Mouse (Mus musculus) intestine, embryonic 16.5 days (tissue): ENCODE results near the gene Pikfyve. TPM values are rescaled to one million over a fixed set of nuclear protein-coding genes. Genes with fewer than 3 reads are reported as not detected.

ENCODE experiments used
- ATAC-seq: fragments of 200-750 bp; cut with Nextera tagmentation; 2 replicates; pipeline ENCODE4 v1.8.0; 2017; ENCODE audit warnings: moderate TSS enrichment, moderate library complexity
- H3K27ac ChIP-seq: fragments of 300-500 bp; sonication (generic); 2 replicates; pipeline ENCODE4 v1.5.1; 2014; ENCODE audit warnings: mild to moderate bottlenecking, low read length
- H3K27me3 ChIP-seq: fragments of 300-500 bp; sonication (generic); replicated peaks from 2 replicates; pipeline ENCODE4 v1.6.1; 2014; ENCODE audit warnings: low read length, control low read depth, mixed read lengths; ENCODE audit not compliant: control insufficient read depth, insufficient read depth
- H3K36me3 ChIP-seq: fragments of 300-500 bp; sonication (generic); 2 replicates; pipeline ENCODE4 v1.6.1; 2014; ENCODE audit warnings: low read length, control low read depth; ENCODE audit not compliant: control insufficient read depth, insufficient read depth
- H3K4me1 ChIP-seq: fragments of 300-500 bp; sonication (generic); 2 replicates; pipeline ENCODE4 v1.6.1; 2014; ENCODE audit warnings: low read length, control low read depth, mixed read lengths; ENCODE audit not compliant: control insufficient read depth, insufficient read depth
- H3K4me2 ChIP-seq: fragments of 300-500 bp; sonication (generic); 2 replicates; pipeline ENCODE4 v1.6.1; 2014; ENCODE audit warnings: low read depth, low read length, control low read depth
- H3K4me3 ChIP-seq: fragments of 300-500 bp; sonication (generic); 2 replicates; pipeline ENCODE4 v1.5.1; 2014; ENCODE audit warnings: mild to moderate bottlenecking, low read length
- H3K9ac ChIP-seq: fragments of 300-500 bp; sonication (generic); 2 replicates; pipeline ENCODE4 v1.6.1; 2014; ENCODE audit warnings: low read depth, low read length
- H3K9me3 ChIP-seq: fragments of 300-500 bp; sonication (generic); 2 replicates; pipeline ENCODE4 v1.6.1; 2016; ENCODE audit warnings: low read length, control low read depth; ENCODE audit not compliant: control insufficient read depth
- WGBS: fragments of 180-500 bp; shearing (Covaris S2); extraction: QIAGEN DNeasy Blood & Tissue Kit; methylation state at CpG from one replicate; pipeline ENCODE4 v1.1.7; 2014; 5-methylcytosine and 5-hydroxymethylcytosine counted together
- polyA plus RNA-seq: library from polyadenylated mRNA; unstranded; fragments of >200 nt; fragmentation: Nextera tagmentation; extraction: Ambion mirVana; gene quantifications from 2 replicates; pipeline ENCODE4 v1.2.1, GENCODE M21; 2015

Gene Pikfyve
- polyA plus RNA-seq, 1 experiment from 2014 or later: 6.2 TPM

DNA sequence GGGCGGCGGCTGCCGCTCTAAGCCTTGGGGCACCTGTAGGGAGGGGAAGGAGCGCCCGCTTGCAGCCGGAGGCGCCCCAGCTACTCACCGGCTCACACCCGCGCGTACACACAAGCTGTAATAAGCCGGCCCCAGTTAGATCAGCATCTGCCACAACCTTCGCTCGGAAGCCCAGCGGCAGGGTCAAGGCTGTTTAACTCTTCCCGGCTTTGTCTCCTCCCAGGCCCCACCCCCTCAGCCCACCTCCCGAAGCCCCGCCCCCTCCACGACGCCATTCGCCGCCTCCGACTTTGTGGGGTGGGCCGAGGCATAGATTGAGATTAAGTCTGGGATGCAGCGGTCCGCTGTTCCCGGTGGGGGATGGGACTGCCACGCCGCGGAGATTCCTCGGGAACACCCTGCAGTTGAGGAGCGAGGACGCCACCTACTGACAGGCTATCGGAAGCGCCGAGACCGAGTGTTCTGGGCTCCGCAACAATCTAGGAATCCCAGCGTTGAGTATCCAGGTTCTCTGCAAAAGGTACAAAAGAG, 7.5 kb upstream of the Pikfyve start:
- peaks cover 10% of the 10 kb centered on the region for H3K4me1 ChIP-seq
- no peaks in the 10 kb centered on the region for H3K27me3 ChIP-seq
- H3K27ac ChIP-seq: peak overlapping the region; percentile 99
- H3K9ac ChIP-seq: peak overlapping the region; percentile 84
- under 1% methylated on average over 39 of the region's 39 CpGs for WGBS
- ATAC-seq: peak; percentile 89
- H3K9me3 ChIP-seq: no peaks in the 10 kb centered on the region
- peak overlapping the region; percentile 80 for H3K4me3 ChIP-seq
- 0 out of 2 replicates have a peak, but pooled peaks cover 3% of the 10 kb centered on the region for H3K36me3 ChIP-seq
- H3K4me2 ChIP-seq: peak overlapping the region; percentile 74

DNA sequence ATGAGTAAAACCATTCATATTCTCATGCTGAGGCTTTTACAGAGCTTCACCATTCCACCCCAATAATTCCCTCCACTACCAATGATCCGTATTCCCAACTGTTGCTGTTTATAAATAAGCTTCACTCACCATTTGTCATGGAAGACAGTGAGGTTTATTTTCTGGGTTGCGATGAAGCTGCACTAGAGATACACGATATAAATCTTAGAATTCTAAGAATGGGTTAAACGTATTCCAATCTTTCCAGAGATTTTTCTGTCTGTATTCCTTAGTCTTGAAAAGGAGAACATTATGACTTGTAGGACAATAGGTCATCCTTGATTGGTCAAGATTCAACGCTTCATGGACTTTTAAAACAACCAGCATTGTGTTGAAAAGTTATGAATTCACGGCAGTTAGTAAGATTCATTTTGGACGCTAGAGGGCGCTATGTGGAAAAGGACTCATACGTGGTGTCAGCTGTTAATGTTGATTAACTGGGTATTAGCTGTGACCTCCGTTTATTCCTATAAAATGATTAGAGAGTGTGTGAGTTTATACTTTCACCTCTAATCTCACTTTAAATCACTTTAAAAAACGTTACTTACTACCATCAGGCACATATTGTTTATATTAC, 6.7 kb upstream of the Pikfyve start:
- H3K4me3 ChIP-seq: peak overlapping the region; percentile 80
- H3K27ac ChIP-seq: peak overlapping the region; percentile 99
- peak overlapping the region; percentile 84 for H3K9ac ChIP-seq
- ATAC-seq: no peak
- no peaks in the 10 kb centered on the region for H3K27me3 ChIP-seq
- H3K4me2 ChIP-seq: peak overlapping the region; percentile 74
- H3K36me3 ChIP-seq: no peaks in the 10 kb centered on the region
- 2% methylated on average over 11 of the region's 11 CpGs for WGBS
- peaks cover 10% of the 10 kb centered on the region for H3K4me1 ChIP-seq
- H3K9me3 ChIP-seq: no peaks in the 10 kb centered on the region

DNA sequence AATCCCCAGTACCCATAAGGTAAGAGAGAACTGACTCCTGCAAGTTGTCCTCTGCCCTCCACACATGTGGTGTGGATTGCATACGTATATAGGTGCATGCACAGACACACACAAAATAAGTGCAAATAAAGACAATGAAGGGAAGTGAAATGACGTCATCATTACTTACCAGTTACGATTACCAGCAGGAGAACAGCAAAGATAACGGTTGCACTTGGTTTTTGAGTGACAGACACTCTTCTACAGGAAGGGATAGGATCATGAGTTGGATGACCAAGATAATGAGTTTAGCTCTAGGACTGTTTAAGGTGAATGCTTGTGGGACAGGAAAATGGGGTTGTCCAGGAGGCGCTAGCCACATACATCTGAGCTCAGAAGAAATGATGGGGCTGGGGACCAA, 5.0 kb upstream of the Pikfyve start:
- ATAC-seq: no peak
- no peaks in the 10 kb centered on the region for H3K27me3 ChIP-seq
- H3K4me3 ChIP-seq: no peak overlapping the region
- no peak overlapping the region for H3K9ac ChIP-seq
- peaks cover 6% of the 10 kb centered on the region; the same call in 1 of the 2 replicates for H3K4me1 ChIP-seq
- H3K36me3 ChIP-seq: no peaks in the 10 kb centered on the region
- H3K27ac ChIP-seq: no peak overlapping the region
- no peaks in the 10 kb centered on the region for H3K9me3 ChIP-seq
- WGBS: 80% methylated on average over 5 of the region's 5 CpGs
- H3K4me2 ChIP-seq: no peak overlapping the region

DNA sequence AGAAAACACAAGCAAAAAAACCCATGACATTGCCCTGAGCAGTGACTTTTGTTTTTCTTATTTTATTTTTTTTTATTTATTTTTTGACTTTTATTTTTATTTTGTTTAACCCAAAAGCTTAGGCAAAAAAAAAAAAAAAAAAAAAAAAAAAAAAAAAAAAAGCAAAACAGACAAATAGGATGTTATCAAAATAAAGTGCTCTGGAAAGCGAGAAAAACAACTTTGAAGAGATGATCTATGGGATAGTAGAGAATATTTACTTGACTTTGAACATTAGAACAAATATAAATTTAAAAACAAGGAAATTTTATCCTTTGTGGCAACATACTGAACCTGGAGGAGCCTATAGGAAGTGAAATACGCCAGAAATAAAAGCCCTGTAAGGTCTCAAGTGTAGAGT, 2.5 kb upstream of the Pikfyve start:
- Histone ChIP-seq H3K36me3 (no peaks in the 10 kb centered on the region), H3K9me3 (no peaks in the 10 kb centered on the region), H3K4me3 (no peak overlapping the region), H3K4me1 (peaks cover 8% of the 10 kb centered on the region; the same call in 1 of the 2 replicates), H3K27ac (no peak overlapping the region), H3K9ac (no peak overlapping the region), H3K27me3 (no peaks in the 10 kb centered on the region), H3K4me2 (no peak overlapping the region)
- WGBS: 83% methylated on average over 2 of the region's 2 CpGs
- ATAC-seq: no peak

DNA sequence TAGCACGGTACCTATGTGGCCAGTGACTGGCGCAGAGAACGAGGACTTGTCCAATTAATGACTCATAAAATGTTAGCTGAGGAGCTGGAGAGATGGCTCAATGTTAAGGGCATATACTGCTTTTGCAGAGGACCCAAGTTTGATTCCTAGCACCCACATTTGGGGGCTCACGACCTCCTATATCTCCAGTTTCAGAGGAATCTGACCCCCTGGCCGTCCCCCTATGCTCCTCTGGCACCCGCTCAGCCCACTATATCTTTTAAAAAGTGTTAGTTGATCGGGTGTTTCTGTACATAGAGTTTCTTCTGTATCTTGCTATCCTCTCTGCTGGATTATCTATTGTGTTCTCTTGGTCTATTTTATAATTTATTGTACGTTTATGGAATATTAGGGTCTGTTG, 1.5 kb upstream of the Pikfyve start:
- no peak for ATAC-seq
- Histone ChIP-seq H3K9me3 (no peaks in the 10 kb centered on the region), H3K4me3 (no peak overlapping the region), H3K36me3 (no peaks in the 10 kb centered on the region), H3K27ac (no peak overlapping the region), H3K4me1 (peaks cover 8% of the 10 kb centered on the region; the same call in 1 of the 2 replicates), H3K9ac (no peak overlapping the region), H3K27me3 (no peaks in the 10 kb centered on the region), H3K4me2 (no peak overlapping the region)
- WGBS: 88% methylated on average over 8 of the region's 8 CpGs

DNA sequence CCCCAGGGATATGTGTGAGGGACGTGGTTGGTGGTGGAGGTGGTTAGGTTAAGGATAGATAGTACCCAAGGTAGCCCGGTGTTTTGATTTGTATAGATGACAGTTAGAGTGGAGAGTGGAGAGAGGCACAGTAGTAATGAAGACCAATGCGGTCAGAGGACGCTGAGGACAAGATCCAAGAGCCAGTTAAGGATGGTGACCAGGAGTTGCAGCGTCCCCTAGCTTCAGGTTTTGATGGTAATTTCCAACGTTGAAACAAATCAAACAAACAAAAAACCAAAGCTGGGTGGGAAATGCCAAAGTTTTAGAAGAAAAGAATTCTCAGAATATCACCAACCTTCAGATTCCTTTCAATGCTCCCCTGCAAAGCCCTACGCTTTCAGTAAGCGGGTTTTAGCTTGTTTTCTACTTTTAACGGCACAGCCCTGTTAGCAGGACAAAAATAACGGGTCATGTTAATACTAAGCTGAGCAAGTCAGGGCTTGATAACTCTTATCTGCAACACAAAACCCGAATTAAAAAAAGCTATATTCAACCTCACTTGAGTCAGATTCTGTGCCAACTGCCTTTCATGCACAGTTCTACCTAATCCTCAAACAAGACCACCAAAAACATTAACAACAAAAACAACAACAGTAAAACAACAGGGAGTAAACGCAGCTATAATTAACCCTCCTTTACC, 818 bp upstream of the Pikfyve start:
- H3K36me3 ChIP-seq: no peaks in the 10 kb centered on the region
- no peak for ATAC-seq
- 29% methylated on average over 12 of the region's 12 CpGs for WGBS
- H3K4me1 ChIP-seq: peaks cover 8% of the 10 kb centered on the region; the same call in 1 of the 2 replicates
- peak overlapping the region; percentile 80 for H3K4me2 ChIP-seq
- no peaks in the 10 kb centered on the region for H3K9me3 ChIP-seq
- H3K9ac ChIP-seq: peak overlapping the region; percentile 68
- H3K27ac ChIP-seq: peak overlapping the region; percentile 59; the same call in 1 of the 2 replicates
- H3K4me3 ChIP-seq: peak overlapping the region; percentile 88
- no peaks in the 10 kb centered on the region for H3K27me3 ChIP-seq

DNA sequence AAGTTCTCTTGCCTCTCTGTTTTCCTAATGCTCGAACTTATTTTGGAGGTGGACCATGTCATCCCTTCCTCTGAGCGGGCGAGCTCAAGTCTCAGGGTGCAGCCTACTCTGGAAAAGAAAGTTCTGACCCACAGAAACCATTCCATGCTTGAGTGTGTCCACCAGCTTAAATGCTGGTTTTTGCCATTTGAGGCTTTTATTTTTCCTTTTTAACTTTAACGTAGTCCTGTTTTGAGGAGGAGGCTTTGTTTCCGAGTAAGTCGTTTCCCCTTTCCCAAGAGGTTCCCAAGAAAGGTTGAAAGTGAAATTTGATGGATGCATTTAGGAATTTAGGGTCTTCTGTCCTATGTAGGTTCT, 569 bp downstream of the Pikfyve start:
- Histone ChIP-seq H3K27me3 (no peaks in the 10 kb centered on the region), H3K4me1 (peaks cover 8% of the 10 kb centered on the region; the same call in 1 of the 2 replicates), H3K9ac (peak overlapping the region; percentile 87), H3K4me3 (peak overlapping the region; percentile 88), H3K9me3 (no peaks in the 10 kb centered on the region), H3K4me2 (peak overlapping the region; percentile 86), H3K27ac (peak overlapping the region; percentile 75), H3K36me3 (no peaks in the 10 kb centered on the region)
- no peak; the same call in 1 of the 2 replicates for ATAC-seq
- 0% methylated on average over 6 of the region's 6 CpGs for WGBS

DNA sequence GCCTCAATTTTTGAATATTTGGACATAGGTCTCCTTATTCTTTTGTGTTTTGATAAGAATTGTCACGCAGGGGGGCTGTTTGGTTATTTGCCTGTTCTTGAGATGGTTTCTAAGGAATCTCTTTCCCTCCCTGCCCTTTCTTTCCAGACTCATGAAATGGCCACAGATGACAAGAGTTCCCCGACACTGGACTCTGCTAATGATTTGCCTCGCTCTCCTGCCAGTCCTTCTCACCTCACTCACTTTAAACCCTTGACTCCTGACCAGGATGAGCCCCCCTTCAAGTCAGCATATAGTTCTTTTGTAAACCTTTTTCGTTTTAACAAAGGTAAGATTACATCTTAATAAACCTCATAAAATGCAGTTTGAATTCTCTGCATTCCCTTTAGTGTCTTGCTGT, 3.7 kb downstream of the Pikfyve start:
- Histone ChIP-seq H3K4me1 (peaks cover 8% of the 10 kb centered on the region; the same call in 1 of the 2 replicates), H3K4me3 (no peak overlapping the region), H3K27ac (no peak overlapping the region), H3K9me3 (no peaks in the 10 kb centered on the region), H3K4me2 (no peak overlapping the region), H3K9ac (no peak overlapping the region), H3K27me3 (no peaks in the 10 kb centered on the region), H3K36me3 (0 out of 2 replicates have a peak, but pooled peaks cover 5% of the 10 kb centered on the region)
- 81% methylated on average over 4 of the region's 4 CpGs for whole genome bisulfite sequencing
- no peak for ATAC-seq

DNA sequence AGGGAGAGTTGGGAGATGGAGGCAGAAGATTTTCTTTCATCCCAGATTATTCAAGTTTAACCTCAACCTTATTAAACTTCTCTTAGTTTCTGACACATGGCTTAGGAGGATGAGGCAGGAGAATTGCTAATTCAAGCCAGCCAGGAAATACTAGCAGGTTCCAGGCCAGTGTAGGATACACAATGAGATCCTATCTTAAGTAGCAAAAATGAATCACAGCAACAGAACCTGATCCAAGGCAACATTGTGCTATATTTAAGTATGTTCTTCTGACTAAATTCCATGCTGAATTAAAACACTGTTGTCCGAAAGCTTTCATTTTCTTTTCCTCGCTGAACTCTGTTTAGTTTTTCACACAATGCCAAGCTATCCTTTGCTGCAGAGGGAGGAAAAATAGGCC, 6.7 kb downstream of the Pikfyve start:
- H3K4me3 ChIP-seq: no peak overlapping the region
- no peaks in the 10 kb centered on the region for H3K27me3 ChIP-seq
- H3K4me2 ChIP-seq: no peak overlapping the region
- WGBS: 96% methylated on average over 2 of the region's 2 CpGs
- H3K4me1 ChIP-seq: no peaks in the 10 kb centered on the region
- no peak overlapping the region for H3K27ac ChIP-seq
- no peak overlapping the region for H3K9ac ChIP-seq
- H3K36me3 ChIP-seq: 0 out of 2 replicates have a peak, but pooled peaks cover 5% of the 10 kb centered on the region
- no peak for ATAC-seq
- H3K9me3 ChIP-seq: no peaks in the 10 kb centered on the region
